Mouse (Mus musculus) cerebellum, adult 2 months (tissue): ENCODE results near the gene Pisd.

Experiments used
- CTCF ChIP-seq: fragments of 200-500 bp; IDR thresholded peaks from 2 replicates; pipeline ENCODE4 v1.5.1; 2011; ENCODE audit warnings: low read depth, mild to moderate bottlenecking, control low read depth, low read length, moderate library complexity, borderline replicate concordance; ENCODE audit not compliant: insufficient read depth
- POLR2A ChIP-seq: fragments of 200-500 bp; IDR thresholded peaks from 2 replicates; pipeline ENCODE4 v1.6.1; 2011; ENCODE audit warnings: low read length, control low read depth, borderline replicate concordance; ENCODE audit not compliant: insufficient read depth

- TF ChIP-seq CTCF (peak; percentile 57), POLR2A (peak; percentile 89)
These were observed at the start of gene Pisd for GRCm38 (mm10) chr5:32785313-32785915.
